Mouse (Mus musculus): ENCODE measurements around the gene Pitpnc1. TPM values are rescaled to one million over a fixed set of nuclear protein-coding genes. Genes with fewer than 3 reads are reported as not detected.

Pitpnc1 gene
- polyA plus RNA-seq, 1 experiment from 2014 or later: 7.3 TPM

- ChIA-PET CTCF (no interaction called here), POLR2A (no interaction called here)
- DNase-seq (ENCODE audit: low read depth, low spot score) (no peak), ATAC-seq (no peak)
- in situ Hi-C loops (cut with MboI; ENCODE audit: low pct_unique_long_range_greater_than_20kb): no loop called here
- no peaks in the 10 kb centered on the region for H3K27me3 ChIP-seq
- no peak for TF ChIP-seq CTCF (IDR thresholded peaks at IDR 0.05)
Measured at GRCm38 (mm10) chr11:107419925-107420324, 50.6 kb downstream of the Pitpnc1 start.

DNA sequence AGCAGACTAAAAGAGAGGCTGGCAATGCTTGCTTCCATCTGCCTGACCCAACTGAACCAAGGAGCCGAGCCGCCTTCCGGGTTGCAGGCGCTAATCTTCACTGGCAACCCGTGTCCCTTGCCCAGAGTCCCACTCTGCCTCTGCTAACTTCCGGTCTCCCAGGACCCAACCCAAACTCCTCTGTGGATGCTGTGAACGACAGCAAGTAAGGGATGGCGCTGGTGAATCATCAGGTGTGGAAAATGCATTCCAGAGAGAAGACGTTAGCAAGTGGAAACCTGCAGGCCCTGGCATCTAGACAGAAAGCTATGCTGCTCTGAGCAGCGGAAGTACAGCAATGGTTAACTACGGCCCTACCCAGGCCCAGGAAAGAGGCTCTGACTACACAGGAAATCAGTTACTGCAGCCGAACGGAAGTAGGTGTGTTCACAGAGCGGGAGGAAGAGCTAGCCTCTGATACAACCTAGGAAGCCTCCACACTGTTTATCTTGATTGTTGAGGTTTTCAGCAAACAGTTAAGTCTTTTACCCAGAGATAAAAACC is 53.4 kb downstream of the Pitpnc1 start:
- CTCF ChIA-PET: interaction anchor here (0.7 to 2.4 kb wide), 2 partner anchors 8 to 31 kb away, joined by 3 to 6 read pairs; no protein-coding TSS in a partner anchor
- ATAC-seq (peak; percentile 69), DNase-seq (ENCODE audit: low read depth, low spot score) (no peak)
- no peaks in the 10 kb centered on the region for H3K27me3 ChIP-seq
- POLR2A ChIA-PET: no interaction called here
- in situ Hi-C loops (cut with MboI; ENCODE audit: low pct_unique_long_range_greater_than_20kb): no loop called here
- TF ChIP-seq CTCF (IDR thresholded peaks at IDR 0.05): no peak

DNA sequence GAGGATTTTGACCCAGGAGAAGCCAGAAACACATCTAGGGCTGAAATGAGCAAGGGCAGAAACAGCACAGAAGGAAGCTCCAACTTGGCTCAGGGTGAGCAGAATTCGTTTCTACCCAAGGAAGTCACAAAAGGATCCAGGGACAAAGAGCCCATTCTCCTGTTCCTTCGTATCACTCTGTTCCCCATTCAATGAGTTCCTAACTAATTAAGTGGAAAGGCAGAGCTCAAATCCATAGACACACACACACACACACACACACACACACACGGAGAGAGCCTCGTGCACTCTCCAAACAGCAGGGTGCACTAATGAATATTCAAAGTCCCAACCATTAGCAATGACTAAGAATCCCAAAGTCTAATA is 54.0 kb downstream of the Pitpnc1 start:
- no peak for ATAC-seq
- POLR2A ChIA-PET: no interaction called here
- TF ChIP-seq CTCF (IDR thresholded peaks at IDR 0.05): no peak
- in situ Hi-C loops (cut with MboI; ENCODE audit: low pct_unique_long_range_greater_than_20kb): no loop called here
- CTCF ChIA-PET: interaction anchor here (0.7 to 2.4 kb wide), 2 partner anchors 9 to 31 kb away, joined by 3 to 6 read pairs; no protein-coding TSS in a partner anchor
- no peaks in the 10 kb centered on the region for H3K27me3 ChIP-seq
- DNase-seq (ENCODE audit: low read depth, low spot score): no peak

DNA sequence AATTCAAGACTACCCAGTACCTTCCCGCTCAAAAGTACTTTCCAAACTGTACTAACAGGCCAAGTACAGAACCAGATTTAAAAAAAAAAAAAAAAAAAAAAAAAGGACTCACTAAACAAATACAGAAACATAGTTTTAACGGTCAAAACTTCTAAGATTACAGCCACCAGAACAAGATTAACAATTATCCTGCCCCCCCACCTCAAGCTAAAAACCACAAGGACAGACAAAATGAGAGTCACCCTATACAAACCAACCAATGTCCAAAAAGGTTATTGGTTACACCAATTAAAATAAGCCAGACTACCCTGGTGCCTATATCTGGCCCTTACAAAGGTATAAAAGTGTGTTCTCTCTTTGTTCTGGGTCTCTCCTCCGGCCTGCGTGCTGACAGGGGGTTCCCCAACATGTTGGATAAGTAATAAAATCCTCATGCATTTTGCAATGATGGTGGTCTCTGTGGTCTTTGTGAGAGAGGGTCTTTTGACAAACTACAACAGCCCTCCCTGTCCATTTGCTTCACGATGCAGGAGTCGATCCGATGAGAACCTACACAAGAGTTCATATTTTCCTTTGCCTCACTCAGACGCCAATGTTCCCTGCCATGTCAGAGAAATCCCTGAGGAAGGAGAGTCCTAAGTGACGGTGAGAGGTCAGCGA is 54.5 kb downstream of the Pitpnc1 start:
- TF ChIP-seq CTCF (IDR thresholded peaks at IDR 0.05): no peak
- no peak for ATAC-seq
- no peak for DNase-seq (ENCODE audit: low read depth, low spot score)
- in situ Hi-C loops (cut with MboI; ENCODE audit: low pct_unique_long_range_greater_than_20kb): no loop called here
- no peaks in the 10 kb centered on the region for H3K27me3 ChIP-seq
- ChIA-PET CTCF (interaction anchor here (0.7 to 2.4 kb wide), 3 partner anchors 9 to 30 kb away, joined by 3 to 6 read pairs (median 3); no protein-coding TSS in a partner anchor), POLR2A (no interaction called here)

DNA sequence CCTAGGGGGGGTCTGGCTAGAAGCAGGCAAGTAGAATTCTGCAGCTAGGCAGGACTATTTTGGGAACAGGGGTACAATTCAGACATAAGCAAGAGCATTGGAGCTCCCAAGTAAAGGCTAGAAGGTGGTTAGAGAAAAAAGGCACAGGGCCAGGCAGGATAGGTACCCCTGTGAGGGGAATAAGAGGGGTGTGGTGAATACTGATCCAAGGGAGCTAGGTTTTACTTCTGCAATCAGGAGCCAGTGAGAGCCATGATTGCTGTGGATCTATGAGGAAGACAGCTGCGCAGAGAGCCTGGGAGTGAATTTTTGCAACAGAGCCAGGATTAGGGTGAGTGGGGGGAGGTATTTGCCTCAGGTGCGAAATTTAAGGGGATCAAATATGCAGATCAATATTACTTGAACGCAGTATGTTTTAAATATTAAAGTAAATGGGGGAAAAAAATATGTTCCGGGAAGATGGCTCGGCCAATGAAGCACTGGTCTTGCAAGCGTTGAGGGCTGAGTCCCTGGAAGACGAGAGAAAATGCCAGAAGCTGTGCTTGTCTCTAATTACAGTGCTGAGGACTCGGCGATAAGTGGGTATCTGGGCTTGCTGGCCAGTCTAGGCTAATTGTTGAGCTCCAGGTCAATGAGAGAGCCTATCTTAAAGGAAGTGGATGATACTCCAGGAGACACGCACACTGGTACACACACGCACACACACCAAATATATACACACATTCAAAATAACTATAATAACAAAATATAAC is 55.3 kb downstream of the Pitpnc1 start:
- DNase-seq (ENCODE audit: low read depth, low spot score): no peak
- ChIA-PET CTCF (interaction anchor here (0.9 to 2.4 kb wide), 6 partner anchors 8 to 29 kb away, joined by 3 to 6 read pairs (median 4); no protein-coding TSS in a partner anchor), POLR2A (interaction anchor here (1.0 kb wide), 1 partner anchor 7 kb away, joined by 3 read pairs; no protein-coding TSS in a partner anchor)
- no peak for ATAC-seq
- in situ Hi-C loops (cut with MboI; ENCODE audit: low pct_unique_long_range_greater_than_20kb): no loop called here
- TF ChIP-seq CTCF (IDR thresholded peaks at IDR 0.05): no peak
- H3K27me3 ChIP-seq: no peaks in the 10 kb centered on the region

DNA sequence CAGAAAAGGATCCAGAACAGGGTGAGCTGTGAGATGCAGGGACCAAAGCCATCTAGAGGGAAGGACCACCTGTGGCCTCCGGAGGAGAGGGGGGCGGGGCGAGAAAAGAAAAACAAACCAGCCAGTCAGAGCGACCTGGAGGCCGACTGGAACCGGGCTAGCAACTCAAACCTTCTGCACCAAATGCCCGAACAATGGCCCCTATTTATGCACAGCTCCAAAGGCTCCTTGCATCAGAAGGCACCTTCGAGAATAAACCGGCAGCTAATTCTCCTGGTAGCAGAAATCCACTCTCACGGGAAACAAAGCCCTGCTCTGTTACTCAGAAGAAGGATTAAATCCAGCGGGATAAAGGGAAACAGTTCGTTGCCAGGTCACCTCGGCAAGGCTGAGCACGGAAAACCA is 57.2 kb downstream of the Pitpnc1 start:
- ATAC-seq (no peak), DNase-seq (ENCODE audit: low read depth, low spot score) (no peak)
- TF ChIP-seq CTCF (IDR thresholded peaks at IDR 0.05): no peak
- in situ Hi-C loops (cut with MboI; ENCODE audit: low pct_unique_long_range_greater_than_20kb): no loop called here
- CTCF ChIA-PET: no interaction called here
- POLR2A ChIA-PET: interaction anchor here (0.6 kb wide), 1 partner anchor 26 kb away, joined by 3 read pairs; no protein-coding TSS in a partner anchor
- no peaks in the 10 kb centered on the region for H3K27me3 ChIP-seq

- no peaks in the 10 kb centered on the region for H3K27me3 ChIP-seq
- ATAC-seq: no peak
- in situ Hi-C loops (cut with MboI; ENCODE audit: low pct_unique_long_range_greater_than_20kb): no loop called here
- ChIA-PET POLR2A (no interaction called here), CTCF (no interaction called here)
- DNase-seq (ENCODE audit: low read depth, low spot score): no peak
- TF ChIP-seq CTCF (IDR thresholded peaks at IDR 0.05): no peak
Measured at GRCm38 (mm10) chr11:107412128-107412527, 58.4 kb downstream of the Pitpnc1 start.

DNA sequence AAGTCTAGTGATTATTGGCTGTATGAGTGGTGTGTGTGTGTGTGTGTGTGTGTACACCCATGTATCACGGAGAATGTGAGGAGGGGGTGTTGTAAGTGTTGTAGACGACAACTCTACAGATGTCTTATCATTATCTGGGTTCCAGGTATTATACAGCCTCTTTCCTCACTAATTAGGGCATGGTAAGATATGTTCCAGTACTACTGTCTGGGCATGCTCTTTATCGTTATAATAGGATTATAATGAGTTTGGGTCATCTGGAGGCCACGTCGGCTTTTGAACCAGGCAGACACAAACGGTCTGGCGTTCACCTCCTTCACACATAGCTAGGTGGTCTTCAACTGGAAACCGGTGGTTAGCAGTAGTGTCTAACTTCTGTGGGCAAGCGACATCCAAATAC is 58.9 kb downstream of the Pitpnc1 start:
- TF ChIP-seq CTCF (IDR thresholded peaks at IDR 0.05): no peak
- in situ Hi-C loops (cut with MboI; ENCODE audit: low pct_unique_long_range_greater_than_20kb): no loop called here
- CTCF ChIA-PET: no interaction called here

DNA sequence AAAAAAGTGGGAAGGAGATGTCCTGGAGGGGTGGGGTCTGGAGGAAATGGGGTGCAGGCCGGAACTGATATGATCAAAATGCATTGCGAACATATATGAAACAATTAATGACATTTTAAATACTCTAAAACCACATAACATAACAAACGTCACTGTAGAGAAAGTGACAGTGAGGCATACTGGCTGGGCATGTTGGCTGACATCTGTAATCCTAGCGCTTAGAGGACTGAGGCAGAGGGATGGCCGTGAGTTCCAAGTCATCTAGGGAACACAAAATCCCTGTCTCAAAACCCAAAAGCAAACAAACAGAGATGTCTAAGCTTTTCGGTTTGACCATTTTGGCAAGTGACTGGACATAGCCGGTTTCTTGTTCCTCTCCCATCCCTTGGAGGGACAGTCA is 59.7 kb downstream of the Pitpnc1 start:
- no peaks in the 10 kb centered on the region for H3K27me3 ChIP-seq
- ChIA-PET POLR2A (no interaction called here), CTCF (no interaction called here)
- DNase-seq (ENCODE audit: low read depth, low spot score) (no peak), ATAC-seq (no peak)
- no peak for TF ChIP-seq CTCF (IDR thresholded peaks at IDR 0.05)
- in situ Hi-C loops (cut with MboI; ENCODE audit: low pct_unique_long_range_greater_than_20kb): no loop called here

More for the DNA sequence above, 58.9 kb downstream of the Pitpnc1 start:
- DNase-seq (ENCODE audit: low read depth, low spot score): no peak
- H3K27me3 ChIP-seq: no peaks in the 10 kb centered on the region
- POLR2A ChIA-PET: no interaction called here
- no peak for ATAC-seq

DNA sequence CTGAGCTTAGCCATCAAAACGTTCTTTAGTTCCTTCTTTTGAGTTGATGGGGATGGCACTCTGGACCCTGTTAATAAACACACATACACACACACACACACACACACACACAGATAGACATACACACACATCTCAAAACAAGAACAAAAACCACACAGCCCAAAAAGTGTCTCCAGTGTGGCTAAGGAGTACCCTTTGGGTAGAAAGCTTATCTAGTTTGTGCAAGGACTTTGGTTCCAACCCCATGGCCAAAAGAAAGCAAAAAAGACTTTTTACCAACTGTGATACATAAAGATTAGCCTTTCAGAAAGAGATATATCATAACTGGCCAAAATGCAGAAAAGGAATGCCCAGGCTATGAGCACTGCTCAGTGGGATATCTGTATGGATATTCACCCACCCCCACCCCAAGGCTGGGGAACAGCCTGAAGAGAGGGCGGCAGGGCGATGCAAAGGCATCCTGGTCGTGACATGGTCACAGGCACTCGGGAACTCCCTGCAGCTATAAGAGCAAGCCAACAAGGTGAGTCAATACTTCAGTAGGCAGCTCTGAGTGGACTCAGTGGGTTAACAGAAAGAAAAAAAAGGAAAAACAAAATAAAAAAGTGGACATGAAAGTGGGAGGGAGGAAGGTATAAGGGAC is 60.3 kb downstream of the Pitpnc1 start:
- no peak for ATAC-seq
- H3K27me3 ChIP-seq: no peaks in the 10 kb centered on the region
- POLR2A ChIA-PET: interaction anchor here (0.6 kb wide), 1 partner anchor 157 kb away, joined by 4 read pairs; no protein-coding TSS in a partner anchor
- CTCF ChIA-PET: no interaction called here
- no peak for DNase-seq (ENCODE audit: low read depth, low spot score)
- no peak for TF ChIP-seq CTCF (IDR thresholded peaks at IDR 0.05)
- in situ Hi-C loops (cut with MboI; ENCODE audit: low pct_unique_long_range_greater_than_20kb): no loop called here

Data from Patski (cell line).